Mouse (Mus musculus): ENCODE data around the gene Bend6. TPM values are rescaled to one million over a fixed set of nuclear protein-coding genes. Genes with fewer than 3 reads are reported as not detected.

Bend6 gene
- polyA plus RNA-seq, 1 experiment from 2014 or later, result 0.61 TPM

GRCm38 (mm10) chr1:33922975-33923374 lies 15.4 kb upstream of the Bend6 start:
- no peaks in the 10 kb centered on the region for H3K27me3 ChIP-seq (replicated peaks; ENCODE audit: control insufficient read depth, insufficient read depth, low read length)
- H3K27ac ChIP-seq (ENCODE audit: low read depth), result no peak overlapping the region
- no peak overlapping the region for H3K4me2 ChIP-seq (ENCODE audit: low read length)
- no peaks in the 10 kb centered on the region for H3K36me3 ChIP-seq (ENCODE audit: control insufficient read depth, insufficient read depth, low read length)
- no peak for DNase-seq (ENCODE audit: low spot score)
- no peak overlapping the region for H3K9ac ChIP-seq (ENCODE audit: low read length)
- no peaks in the 10 kb centered on the region for H3K9me3 ChIP-seq (ENCODE audit: control insufficient read depth, low read length)
- no peaks in the 10 kb centered on the region for H3K4me1 ChIP-seq (replicated peaks; ENCODE audit: control insufficient read depth, insufficient read depth, low read length)
- ATAC-seq (replicated peaks; ENCODE audit: low FRiP score, low TSS enrichment, low read depth), result no peak
- 66% methylated on average over 7 of the region's 7 CpGs for WGBS
- H3K4me3 ChIP-seq (ENCODE audit: low read depth, low read length), result no peak overlapping the region

GRCm38 (mm10) chr1:33916554-33916953 lies 8.9 kb upstream of the Bend6 start:
- Histone ChIP-seq H3K27ac (ENCODE audit: low read depth) (no peak overlapping the region), H3K36me3 (ENCODE audit: control insufficient read depth, insufficient read depth, low read length) (no peaks in the 10 kb centered on the region), H3K4me1 (replicated peaks; ENCODE audit: control insufficient read depth, insufficient read depth, low read length) (no peaks in the 10 kb centered on the region), H3K4me2 (ENCODE audit: low read length) (no peak overlapping the region), H3K4me3 (ENCODE audit: low read depth, low read length) (no peak overlapping the region), H3K9ac (ENCODE audit: low read length) (no peak overlapping the region), H3K27me3 (replicated peaks; ENCODE audit: control insufficient read depth, insufficient read depth, low read length) (no peaks in the 10 kb centered on the region), H3K9me3 (ENCODE audit: control insufficient read depth, low read length) (no peaks in the 10 kb centered on the region)
- DNase-seq (ENCODE audit: low spot score) (no peak), ATAC-seq (replicated peaks; ENCODE audit: low FRiP score, low TSS enrichment, low read depth) (no peak)
- 91% methylated on average over 5 of the region's 5 CpGs for WGBS

- no peak overlapping the region for H3K27ac ChIP-seq (ENCODE audit: low read depth)
- peaks cover 15% of the 10 kb centered on the region; the same call in 1 of the 2 replicates for H3K4me1 ChIP-seq (replicated peaks; ENCODE audit: control insufficient read depth, insufficient read depth, low read length)
- no peaks in the 10 kb centered on the region for H3K36me3 ChIP-seq (ENCODE audit: control insufficient read depth, insufficient read depth, low read length)
- WGBS, result 73% methylated on average over 8 of the region's 8 CpGs
- no peak overlapping the region for H3K4me3 ChIP-seq (ENCODE audit: low read depth, low read length)
- no peak for ATAC-seq (replicated peaks; ENCODE audit: low FRiP score, low TSS enrichment, low read depth)
- H3K27me3 ChIP-seq (replicated peaks; ENCODE audit: control insufficient read depth, insufficient read depth, low read length), result peaks cover 26% of the 10 kb centered on the region
- no peak overlapping the region for H3K4me2 ChIP-seq (ENCODE audit: low read length)
- no peaks in the 10 kb centered on the region for H3K9me3 ChIP-seq (ENCODE audit: control insufficient read depth, low read length)
- DNase-seq (ENCODE audit: low spot score), result no peak
- no peak overlapping the region for H3K9ac ChIP-seq (ENCODE audit: low read length)
These were observed 4.0 kb upstream of the Bend6 start for GRCm38 (mm10) chr1:33911589-33911988.

- Histone ChIP-seq H3K4me3 (ENCODE audit: low read depth, low read length) (peak within 1 kb of the TSS; percentile 57), H3K27me3 (replicated peaks; ENCODE audit: control insufficient read depth, insufficient read depth, low read length) (peaks cover 41% of the 10 kb centered on the region), H3K4me2 (ENCODE audit: low read length) (peak within 1 kb of the TSS; percentile 97), H3K36me3 (ENCODE audit: control insufficient read depth, insufficient read depth, low read length) (no peaks in the 10 kb centered on the region), H3K9me3 (ENCODE audit: control insufficient read depth, low read length) (no peaks in the 10 kb centered on the region), H3K4me1 (replicated peaks; ENCODE audit: control insufficient read depth, insufficient read depth, low read length) (peaks cover 15% of the 10 kb centered on the region; the same call in 1 of the 2 replicates), H3K27ac (ENCODE audit: low read depth) (no peak within 1 kb of the TSS), H3K9ac (ENCODE audit: low read length) (peak within 1 kb of the TSS; percentile 40)
- WGBS, result 3% methylated on average over 42 of the region's 44 CpGs
- ATAC-seq (replicated peaks; ENCODE audit: low FRiP score, low TSS enrichment, low read depth), result no peak
- peak; percentile 72 for DNase-seq (ENCODE audit: low spot score)
These were observed 761 bp upstream of the Bend6 start, which contains the start of gene Dst for GRCm38 (mm10) chr1:33908191-33908962. Gene Dst, plus strand, starts transcription at chr1:33908225.

GRCm38 (mm10) chr1:33906927-33907326 lies 689 bp downstream of the Bend6 start:
- WGBS, result 3% methylated on average over 20 of the region's 20 CpGs
- Histone ChIP-seq H3K9ac (ENCODE audit: low read length) (no peak overlapping the region), H3K4me3 (ENCODE audit: low read depth, low read length) (peak overlapping the region; percentile 57), H3K9me3 (ENCODE audit: control insufficient read depth, low read length) (no peaks in the 10 kb centered on the region), H3K27me3 (replicated peaks; ENCODE audit: control insufficient read depth, insufficient read depth, low read length) (peaks cover 41% of the 10 kb centered on the region), H3K4me2 (ENCODE audit: low read length) (peak overlapping the region; percentile 97), H3K4me1 (replicated peaks; ENCODE audit: control insufficient read depth, insufficient read depth, low read length) (peaks cover 15% of the 10 kb centered on the region; the same call in 1 of the 2 replicates), H3K36me3 (ENCODE audit: control insufficient read depth, insufficient read depth, low read length) (no peaks in the 10 kb centered on the region), H3K27ac (ENCODE audit: low read depth) (no peak overlapping the region)
- peak; percentile 67 for DNase-seq (ENCODE audit: low spot score)
- 0 out of 2 replicates have a peak, but pooled peaks have one; percentile 3 for ATAC-seq (replicated peaks; ENCODE audit: low FRiP score, low TSS enrichment, low read depth)

- Histone ChIP-seq H3K4me2 (ENCODE audit: low read length) (no peak overlapping the region), H3K27ac (ENCODE audit: low read depth) (no peak overlapping the region), H3K9ac (ENCODE audit: low read length) (no peak overlapping the region), H3K4me1 (replicated peaks; ENCODE audit: control insufficient read depth, insufficient read depth, low read length) (peaks cover 15% of the 10 kb centered on the region; the same call in 1 of the 2 replicates), H3K9me3 (ENCODE audit: control insufficient read depth, low read length) (no peaks in the 10 kb centered on the region), H3K36me3 (ENCODE audit: control insufficient read depth, insufficient read depth, low read length) (no peaks in the 10 kb centered on the region), H3K4me3 (ENCODE audit: low read depth, low read length) (no peak overlapping the region), H3K27me3 (replicated peaks; ENCODE audit: control insufficient read depth, insufficient read depth, low read length) (peaks cover 41% of the 10 kb centered on the region)
- DNase-seq (ENCODE audit: low spot score), result no peak
- 37% methylated on average over 10 of the region's 10 CpGs for WGBS
- ATAC-seq (replicated peaks; ENCODE audit: low FRiP score, low TSS enrichment, low read depth), result no peak
These were observed 1.4 kb downstream of the Bend6 start for GRCm38 (mm10) chr1:33906216-33906615.

GRCm38 (mm10) chr1:33903587-33903986 lies 4.0 kb downstream of the Bend6 start:
- Histone ChIP-seq H3K27me3 (replicated peaks; ENCODE audit: control insufficient read depth, insufficient read depth, low read length) (peaks cover 32% of the 10 kb centered on the region), H3K4me1 (replicated peaks; ENCODE audit: control insufficient read depth, insufficient read depth, low read length) (peaks cover 10% of the 10 kb centered on the region; the same call in 1 of the 2 replicates), H3K4me3 (ENCODE audit: low read depth, low read length) (no peak overlapping the region), H3K36me3 (ENCODE audit: control insufficient read depth, insufficient read depth, low read length) (no peaks in the 10 kb centered on the region), H3K9me3 (ENCODE audit: control insufficient read depth, low read length) (no peaks in the 10 kb centered on the region), H3K9ac (ENCODE audit: low read length) (no peak overlapping the region), H3K4me2 (ENCODE audit: low read length) (no peak overlapping the region), H3K27ac (ENCODE audit: low read depth) (no peak overlapping the region)
- DNase-seq (ENCODE audit: low spot score) (no peak), ATAC-seq (replicated peaks; ENCODE audit: low FRiP score, low TSS enrichment, low read depth) (no peak)
- WGBS, result 32% methylated on average over 9 of the region's 9 CpGs

GRCm38 (mm10) chr1:33900175-33900574 lies 7.4 kb downstream of the Bend6 start:
- H3K36me3 ChIP-seq (ENCODE audit: control insufficient read depth, insufficient read depth, low read length), result no peaks in the 10 kb centered on the region
- H3K4me3 ChIP-seq (ENCODE audit: low read depth, low read length), result no peak overlapping the region
- H3K27me3 ChIP-seq (replicated peaks; ENCODE audit: control insufficient read depth, insufficient read depth, low read length), result 0 out of 2 replicates have a peak, but pooled peaks cover 3% of the 10 kb centered on the region
- ATAC-seq (replicated peaks; ENCODE audit: low FRiP score, low TSS enrichment, low read depth), result no peak
- no peak for DNase-seq (ENCODE audit: low spot score)
- no peaks in the 10 kb centered on the region for H3K4me1 ChIP-seq (replicated peaks; ENCODE audit: control insufficient read depth, insufficient read depth, low read length)
- 74% methylated on average over 8 of the region's 8 CpGs for WGBS
- no peak overlapping the region for H3K4me2 ChIP-seq (ENCODE audit: low read length)
- no peaks in the 10 kb centered on the region for H3K9me3 ChIP-seq (ENCODE audit: control insufficient read depth, low read length)
- no peak overlapping the region for H3K27ac ChIP-seq (ENCODE audit: low read depth)
- H3K9ac ChIP-seq (ENCODE audit: low read length), result no peak overlapping the region

- Histone ChIP-seq H3K27me3 (replicated peaks; ENCODE audit: control insufficient read depth, insufficient read depth, low read length) (no peaks in the 10 kb centered on the region), H3K9me3 (ENCODE audit: control insufficient read depth, low read length) (no peaks in the 10 kb centered on the region), H3K36me3 (ENCODE audit: control insufficient read depth, insufficient read depth, low read length) (no peaks in the 10 kb centered on the region), H3K4me1 (replicated peaks; ENCODE audit: control insufficient read depth, insufficient read depth, low read length) (no peaks in the 10 kb centered on the region), H3K27ac (ENCODE audit: low read depth) (no peak overlapping the region), H3K4me3 (ENCODE audit: low read depth, low read length) (no peak overlapping the region), H3K4me2 (ENCODE audit: low read length) (no peak overlapping the region), H3K9ac (ENCODE audit: low read length) (no peak overlapping the region)
- DNase-seq (ENCODE audit: low spot score) (no peak), ATAC-seq (replicated peaks; ENCODE audit: low FRiP score, low TSS enrichment, low read depth) (no peak)
- 83% methylated on average over 6 of the region's 6 CpGs for WGBS
These were observed 9.2 kb downstream of the Bend6 start for GRCm38 (mm10) chr1:33898373-33898772.
